In genomic region chr5:120560129-120560615, GRCm38 (mm10) we compare ENCODE assay signal across 8 mouse cellular contexts. TPM values are rescaled to one million over a fixed set of nuclear protein-coding genes. Genes with fewer than 3 reads are reported as not detected.
DNase-seq lines count a peak whose midpoint lies in the region; ATAC-seq and TF ChIP-seq lines count a peak whose summit lies in the region.

No protein-coding gene starts in this region.

- TF ChIP-seq CTCF in cortical plate, adult 2 months (IDR thresholded peaks at IDR 0.05; ENCODE audit: extremely low read depth, insufficient read depth, low read length) = no peak
- TF ChIP-seq CTCF in intestine, postnatal 0 days (IDR thresholded peaks at IDR 0.05; ENCODE audit: low read depth) = no peak
- no peak for TF ChIP-seq CTCF in midbrain, postnatal 0 days (IDR thresholded peaks at IDR 0.05)

- peak overlapping the region; percentile 33 for H3K4me2 ChIP-seq in kidney, embryonic 16.5 days (replicated peaks; ENCODE audit: low read depth, low read length)
- H3K4me2 ChIP-seq in intestine, postnatal 0 days (replicated peaks; ENCODE audit: low read depth) = peak overlapping the region; percentile 59
- no peak overlapping the region for H3K4me2 ChIP-seq in midbrain, postnatal 0 days (ENCODE audit: low read depth, low read length, poor library complexity, severe bottlenecking)

- H3K36me3 ChIP-seq in kidney, embryonic 16.5 days (ENCODE audit: insufficient read depth, low read length) = peaks cover 22% of the 10 kb centered on the region
- H3K36me3 ChIP-seq in intestine, postnatal 0 days (ENCODE audit: control insufficient read depth, insufficient read depth) = peaks cover 29% of the 10 kb centered on the region
- H3K36me3 ChIP-seq in midbrain, postnatal 0 days (ENCODE audit: insufficient read depth, low read length) = peaks cover 11% of the 10 kb centered on the region; the same call in 1 of the 2 replicates

- H3K4me1 ChIP-seq in kidney, embryonic 16.5 days (ENCODE audit: insufficient read depth, low read length) = peaks cover 69% of the 10 kb centered on the region
- H3K4me1 ChIP-seq in cortical plate, adult 2 months (ENCODE audit: control insufficient read depth, insufficient read depth, low read length) = peaks cover 2% of the 10 kb centered on the region; the same call in 1 of the 2 replicates
- H3K4me1 ChIP-seq in intestine, postnatal 0 days (replicated peaks; ENCODE audit: control insufficient read depth, insufficient read depth, low read length) = peaks cover 13% of the 10 kb centered on the region; the same call in 1 of the 2 replicates
- no peaks in the 10 kb centered on the region; the same call in 1 of the 2 replicates for H3K4me1 ChIP-seq in midbrain, postnatal 0 days (ENCODE audit: insufficient read depth, low read length)

- ATAC-seq in kidney, embryonic 16.5 days (ENCODE audit: low FRiP score, low TSS enrichment) = no peak
- no peak for ATAC-seq in intestine, postnatal 0 days
- no peak for ATAC-seq in midbrain, postnatal 0 days (ENCODE audit: low FRiP score)

- no peak for TF ChIP-seq POLR2A in cortical plate, adult 2 months (IDR thresholded peaks at IDR 0.05; ENCODE audit: extremely low read depth, insufficient read depth, low read length)

- H3K9me3 ChIP-seq in kidney, embryonic 16.5 days (ENCODE audit: low read length) = no peaks in the 10 kb centered on the region
- H3K9me3 ChIP-seq in intestine, postnatal 0 days (ENCODE audit: control insufficient read depth) = no peaks in the 10 kb centered on the region
- H3K9me3 ChIP-seq in midbrain, postnatal 0 days (ENCODE audit: low read length) = no peaks in the 10 kb centered on the region

- no peak for DNase-seq in kidney, adult 11 months
- DNase-seq in midbrain, postnatal 0 days (ENCODE audit: low spot score) = no peak
- DNase-seq in urinary bladder, postnatal 25 days (ENCODE audit: low spot score) = no peak
- DNase-seq in urinary bladder, postnatal 14 days (ENCODE audit: low spot score) = no peak
- no peak for DNase-seq in urinary bladder, postnatal 4 days (ENCODE audit: low spot score in 2 of 2)

- WGBS in kidney, embryonic 16.5 days = 27% methylated on average over 8 of the region's 9 CpGs
- WGBS in intestine, postnatal 0 days = 48% methylated on average over 9 of the region's 9 CpGs
- WGBS in midbrain, postnatal 0 days = 68% methylated on average over 8 of the region's 9 CpGs

- no peaks in the 10 kb centered on the region for H3K27me3 ChIP-seq in kidney, embryonic 16.5 days (ENCODE audit: insufficient read depth, low read length)
- H3K27me3 ChIP-seq in intestine, postnatal 0 days (replicated peaks; ENCODE audit: control insufficient read depth, insufficient read depth, low read length) = no peaks in the 10 kb centered on the region
- H3K27me3 ChIP-seq in midbrain, postnatal 0 days (ENCODE audit: insufficient read depth, low read length) = no peaks in the 10 kb centered on the region

- H3K4me3 ChIP-seq in kidney, embryonic 16.5 days (ENCODE audit: low read length) = peak overlapping the region; percentile 17
- H3K4me3 ChIP-seq in cortical plate, adult 2 months (ENCODE audit: insufficient read depth, low read length) = peak overlapping the region; percentile 2; the same call in 1 of the 2 replicates
- no peak overlapping the region for H3K4me3 ChIP-seq in intestine, postnatal 0 days (ENCODE audit: low read depth, low read length)
- H3K4me3 ChIP-seq in midbrain, postnatal 0 days (ENCODE audit: low read depth, low read length) = no peak overlapping the region

- H3K9ac ChIP-seq in kidney, embryonic 16.5 days (replicated peaks; ENCODE audit: low read length) = peak overlapping the region; percentile 22; the same call in 1 of the 2 replicates
- no peak overlapping the region for H3K9ac ChIP-seq in intestine, postnatal 0 days (ENCODE audit: low read depth, low read length)
- no peak overlapping the region for H3K9ac ChIP-seq in midbrain, postnatal 0 days (replicated peaks; ENCODE audit: low read length, poor library complexity, severe bottlenecking)

- H3K27ac ChIP-seq in kidney, embryonic 16.5 days (ENCODE audit: low read length) = peak overlapping the region; percentile 92
- H3K27ac ChIP-seq in cortical plate, adult 2 months (ENCODE audit: insufficient read depth, low read length) = peak overlapping the region; percentile 25; the same call in 1 of the 2 replicates
- peak overlapping the region; percentile 71 for H3K27ac ChIP-seq in intestine, postnatal 0 days (ENCODE audit: low read depth, low read length)
- peak overlapping the region; percentile 38; the same call in 1 of the 2 replicates for H3K27ac ChIP-seq in midbrain, postnatal 0 days (ENCODE audit: low read depth, low read length)

RNA-seq across cellular contexts. Expression of gene Tpcn1, which starts 28.3 kb away (rescaled TPM):
- 30.6 and 34.1 TPM in 2 replicates for polyA plus RNA-seq in kidney, embryonic 16.5 days (2015; fragmentation: Nextera tagmentation; extraction: Ambion mirVana)
- 37.9 and 40.0 TPM in 2 replicates for polyA plus RNA-seq in cortical plate, adult 2 months (2012; rRNA removed)
- polyA plus RNA-seq in intestine, postnatal 0 days (2015; fragmentation: Nextera tagmentation; extraction: Ambion mirVana) = 31.5 and 35.6 TPM in 2 replicates
- total RNA-seq in midbrain, postnatal 0 days (2014; rRNA removed) = 11.6 and 25.3 TPM in 2 replicates
- polyA plus RNA-seq in midbrain, postnatal 0 days (2015; fragmentation: Nextera tagmentation; extraction: Ambion mirVana) = 9.3 and 9.4 TPM in 2 replicates

RNA-seq across cellular contexts. Expression of gene Iqcd, which starts 28.6 kb away (rescaled TPM):
- 1.5 TPM in 2 replicates for polyA plus RNA-seq in kidney, embryonic 16.5 days (2015; fragmentation: Nextera tagmentation; extraction: Ambion mirVana)
- polyA plus RNA-seq in cortical plate, adult 2 months (2012; rRNA removed) = 1.5 and 2.5 TPM in 2 replicates
- polyA plus RNA-seq in intestine, postnatal 0 days (2015; fragmentation: Nextera tagmentation; extraction: Ambion mirVana) = 0.30 and 0.47 TPM in 2 replicates
- total RNA-seq in midbrain, postnatal 0 days (2014; rRNA removed) = 0.94 and 1.3 TPM in 2 replicates
- 0.86 and 1.5 TPM in 2 replicates for polyA plus RNA-seq in midbrain, postnatal 0 days (2015; fragmentation: Nextera tagmentation; extraction: Ambion mirVana)

RNA-seq across cellular contexts. Expression of gene Slc8b1, which starts 49.2 kb away (rescaled TPM):
- polyA plus RNA-seq in kidney, embryonic 16.5 days (2015; fragmentation: Nextera tagmentation; extraction: Ambion mirVana) = 10.1 and 14.2 TPM in 2 replicates
- 6.3 and 6.6 TPM in 2 replicates for polyA plus RNA-seq in cortical plate, adult 2 months (2012; rRNA removed)
- polyA plus RNA-seq in intestine, postnatal 0 days (2015; fragmentation: Nextera tagmentation; extraction: Ambion mirVana) = 4.1 and 4.4 TPM in 2 replicates
- 1.9 and 2.1 TPM in 2 replicates for total RNA-seq in midbrain, postnatal 0 days (2014; rRNA removed)
- polyA plus RNA-seq in midbrain, postnatal 0 days (2015; fragmentation: Nextera tagmentation; extraction: Ambion mirVana) = 2.5 and 2.7 TPM in 2 replicates

RNA-seq across cellular contexts. Expression of gene Rita1, which starts 52.2 kb away (rescaled TPM):
- polyA plus RNA-seq in kidney, embryonic 16.5 days (2015; fragmentation: Nextera tagmentation; extraction: Ambion mirVana) = 18.0 and 18.4 TPM in 2 replicates
- polyA plus RNA-seq in cortical plate, adult 2 months (2012; rRNA removed) = 39.6 and 40.8 TPM in 2 replicates
- polyA plus RNA-seq in intestine, postnatal 0 days (2015; fragmentation: Nextera tagmentation; extraction: Ambion mirVana) = 6.1 and 7.5 TPM in 2 replicates
- 32.3 and 43.6 TPM in 2 replicates for total RNA-seq in midbrain, postnatal 0 days (2014; rRNA removed)
- polyA plus RNA-seq in midbrain, postnatal 0 days (2015; fragmentation: Nextera tagmentation; extraction: Ambion mirVana) = 31.4 and 33.9 TPM in 2 replicates

RNA-seq across cellular contexts. Expression of gene Ddx54, which starts 52.4 kb away (rescaled TPM):
- 53.7 and 54.8 TPM in 2 replicates for polyA plus RNA-seq in kidney, embryonic 16.5 days (2015; fragmentation: Nextera tagmentation; extraction: Ambion mirVana)
- 30.3 and 31.0 TPM in 2 replicates for polyA plus RNA-seq in cortical plate, adult 2 months (2012; rRNA removed)
- 19.9 and 20.9 TPM in 2 replicates for polyA plus RNA-seq in intestine, postnatal 0 days (2015; fragmentation: Nextera tagmentation; extraction: Ambion mirVana)
- 36.2 and 37.8 TPM in 2 replicates for total RNA-seq in midbrain, postnatal 0 days (2014; rRNA removed)
- polyA plus RNA-seq in midbrain, postnatal 0 days (2015; fragmentation: Nextera tagmentation; extraction: Ambion mirVana) = 31.7 and 32.6 TPM in 2 replicates

Comparison
In these comparisons a context has a peak if more than half of its experiments do, and no peak if none do; other contexts are left out.
1. H3K27ac ChIP-seq: peak in every context shown above with its lines; median percentile 92 in kidney, embryonic 16.5 days; 71 in intestine, postnatal 0 days; 38 in midbrain, postnatal 0 days; 25 in cortical plate, adult 2 months.
2. H3K4me3 ChIP-seq: peak in kidney, embryonic 16.5 days (single experiment) and cortical plate, adult 2 months (single experiment); none in intestine, postnatal 0 days (single experiment) and midbrain, postnatal 0 days (single experiment).